Mouse (Mus musculus) hindbrain, embryonic 15.5 days (tissue): ENCODE measurements at regions not wholly inside any gene's neighbourhood (a gene's known extent, or its start where the extent isn't known, plus 50 kb on each side); places are given as distances from the start of the nearest gene placed in this dataset. TPM values are rescaled to one million over a fixed set of nuclear protein-coding genes. Genes with fewer than 3 reads are reported as not detected.

Experiments used
- ATAC-seq: fragments of 200-750 bp; cut with Nextera tagmentation; 2 replicates; pipeline ENCODE4 v1.8.0; 2017; ENCODE audit warnings: low read depth, moderate number of reproducible peaks, moderate TSS enrichment; ENCODE audit not compliant: low FRiP score
- H3K27ac ChIP-seq: fragments of 300-500 bp; sonication (generic); replicated peaks from 2 replicates; pipeline ENCODE4 v1.5.1; 2015; ENCODE audit warnings: mild to moderate bottlenecking, inconsistent platforms
- H3K27me3 ChIP-seq: fragments of 300-500 bp; sonication (generic); 2 replicates; pipeline ENCODE4 v1.6.1; 2015; ENCODE audit warnings: control low read depth, inconsistent platforms
- H3K36me3 ChIP-seq: fragments of 300-500 bp; sonication (generic); 2 replicates; pipeline ENCODE4 v1.6.1; 2015; ENCODE audit warnings: control low read depth, inconsistent platforms
- H3K4me1 ChIP-seq: fragments of 300-500 bp; sonication (generic); replicated peaks from 2 replicates; pipeline ENCODE4 v1.6.1; 2015; ENCODE audit warnings: control low read depth, inconsistent platforms
- H3K4me2 ChIP-seq: fragments of 300-500 bp; sonication (generic); 2 replicates; pipeline ENCODE4 v1.6.1; 2015; ENCODE audit warnings: moderate library complexity, mild to moderate bottlenecking, inconsistent platforms
- H3K4me3 ChIP-seq: fragments of 300-500 bp; sonication (generic); 2 replicates; pipeline ENCODE4 v1.5.1; 2015; ENCODE audit warnings: mild to moderate bottlenecking, inconsistent platforms
- H3K9ac ChIP-seq: fragments of 300-500 bp; sonication (generic); 2 replicates; pipeline ENCODE4 v1.6.1; 2015; ENCODE audit warnings: inconsistent platforms
- H3K9me3 ChIP-seq: fragments of 300-500 bp; sonication (generic); 2 replicates; pipeline ENCODE4 v1.6.1; 2016; ENCODE audit warnings: control low read depth, inconsistent platforms
- WGBS: fragments of 180-500 bp; shearing (Covaris S2); methylation state at CpG from one replicate; pipeline ENCODE4 v1.1.7; 2015; 5-methylcytosine and 5-hydroxymethylcytosine counted together
- microRNA-seq: library from miRNA; unstranded; fragments of <30 nt; microRNA quantifications from one replicate; pipeline ENCODE4, GENCODE M21; 2016

DNA sequence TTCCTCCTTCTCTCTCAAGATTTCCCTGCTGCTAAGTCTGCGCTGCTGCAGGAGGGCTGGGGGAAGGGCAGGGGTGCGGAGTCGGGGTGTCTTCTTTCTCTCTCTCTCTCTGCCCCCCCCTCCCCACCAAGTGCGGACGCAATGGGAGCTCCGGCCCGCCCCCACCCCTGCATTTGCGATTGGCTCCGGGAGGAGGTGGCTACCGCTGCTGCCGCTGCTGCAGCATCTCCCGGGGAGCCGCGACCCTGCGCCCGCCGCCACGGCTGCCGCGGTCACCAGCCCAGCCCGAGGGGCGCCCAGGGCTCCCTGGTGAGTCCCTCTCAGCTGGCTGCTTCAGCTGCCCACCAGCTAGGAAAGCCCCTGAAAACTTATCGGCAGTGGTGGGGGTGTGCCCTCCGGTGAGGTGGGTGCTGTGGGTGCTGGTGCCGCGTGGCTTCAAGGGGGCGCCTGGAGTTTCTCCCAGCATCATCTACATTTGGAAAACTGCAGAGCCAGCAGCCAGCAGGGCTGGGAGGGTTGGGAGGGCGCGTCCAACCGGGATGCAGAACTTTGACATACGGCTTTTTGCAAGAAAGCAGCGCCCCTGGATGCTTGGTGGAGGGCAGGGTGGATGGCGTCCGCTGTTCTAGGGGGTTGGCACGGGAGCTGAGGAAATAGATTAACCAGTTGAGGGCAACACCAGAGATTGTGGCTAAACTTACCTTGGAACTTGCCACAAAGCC lies 51.6 kb upstream of the Gata5 start:
- WGBS, result 2% methylated on average over 30 of the region's 35 CpGs
- Histone ChIP-seq H3K27ac (0 out of 2 replicates have a peak overlapping the region, but pooled peaks have one; percentile 2), H3K36me3 (no peaks in the 10 kb centered on the region), H3K4me2 (peak overlapping the region; percentile 87), H3K9me3 (no peaks in the 10 kb centered on the region), H3K27me3 (peaks cover 23% of the 10 kb centered on the region), H3K9ac (peak overlapping the region; percentile 46), H3K4me3 (peak overlapping the region; percentile 53), H3K4me1 (peaks cover 17% of the 10 kb centered on the region)
- ATAC-seq, result peak; percentile 54; the same call in 1 of the 2 replicates

DNA sequence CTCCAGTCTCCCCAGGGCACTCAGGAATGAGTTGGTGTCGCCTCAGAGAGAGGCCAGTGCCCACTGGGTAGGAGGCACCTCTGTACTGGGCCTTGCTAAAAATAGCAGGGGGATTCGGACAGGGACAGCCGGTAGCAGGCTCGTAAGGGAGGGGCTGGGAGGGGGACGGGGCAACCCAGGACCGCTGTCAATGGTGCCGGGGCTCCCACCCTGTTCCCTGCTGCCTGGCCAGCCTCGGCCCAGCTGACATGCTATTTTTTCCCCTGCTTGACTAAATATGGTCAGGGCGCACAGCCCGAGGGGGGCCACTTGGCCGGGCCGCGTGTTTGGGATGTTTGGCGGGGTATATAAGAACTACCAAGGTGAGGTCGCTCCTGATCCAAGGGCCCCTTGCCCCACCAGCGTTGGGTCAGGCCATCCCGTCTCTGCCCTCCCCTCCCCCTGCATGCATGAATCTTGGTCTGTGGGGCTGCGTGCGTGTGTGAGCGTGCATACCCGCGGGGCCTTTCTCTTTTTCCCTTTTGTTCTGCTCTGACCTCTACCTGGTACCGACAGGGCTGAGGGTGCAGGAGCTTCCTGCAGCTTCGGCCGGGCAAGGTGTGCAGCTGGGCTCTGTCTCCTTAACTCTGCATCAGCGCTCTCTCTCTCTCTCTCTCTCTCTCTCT lies 50.9 kb upstream of the Gata5 start:
- Histone ChIP-seq H3K9me3 (no peaks in the 10 kb centered on the region), H3K4me3 (peak overlapping the region; percentile 53), H3K9ac (peak overlapping the region; percentile 43; the same call in 1 of the 2 replicates), H3K36me3 (no peaks in the 10 kb centered on the region), H3K27ac (no peak overlapping the region), H3K4me1 (peaks cover 17% of the 10 kb centered on the region), H3K27me3 (peaks cover 23% of the 10 kb centered on the region), H3K4me2 (peak overlapping the region; percentile 87)
- WGBS, result 5% methylated on average over 26 of the region's 26 CpGs
- peak; percentile 64; the same call in 1 of the 2 replicates for ATAC-seq

Small RNAs in the stretch of these regions (microRNA-seq; reads per million reads assigned to microRNA genes)
- gene Mir133a-2 (not detected), gene Mir1a-1 (not detected)
